Mouse (Mus musculus) cerebellum, adult 11 months (tissue): Measurements from ENCODE around the gene Nhlh2.

Source experiments
- DNase-seq: peaks from one replicate; pipeline ENCODE4 v3.0.0; 2022

Gene Nhlh2

GRCm38 (mm10) chr3:102009926-102010381, at the start of gene Nhlh2:
Gene Nhlh2 (plus strand): TSS chr3:102010076.
- peak; percentile 29 for DNase-seq

DNA sequence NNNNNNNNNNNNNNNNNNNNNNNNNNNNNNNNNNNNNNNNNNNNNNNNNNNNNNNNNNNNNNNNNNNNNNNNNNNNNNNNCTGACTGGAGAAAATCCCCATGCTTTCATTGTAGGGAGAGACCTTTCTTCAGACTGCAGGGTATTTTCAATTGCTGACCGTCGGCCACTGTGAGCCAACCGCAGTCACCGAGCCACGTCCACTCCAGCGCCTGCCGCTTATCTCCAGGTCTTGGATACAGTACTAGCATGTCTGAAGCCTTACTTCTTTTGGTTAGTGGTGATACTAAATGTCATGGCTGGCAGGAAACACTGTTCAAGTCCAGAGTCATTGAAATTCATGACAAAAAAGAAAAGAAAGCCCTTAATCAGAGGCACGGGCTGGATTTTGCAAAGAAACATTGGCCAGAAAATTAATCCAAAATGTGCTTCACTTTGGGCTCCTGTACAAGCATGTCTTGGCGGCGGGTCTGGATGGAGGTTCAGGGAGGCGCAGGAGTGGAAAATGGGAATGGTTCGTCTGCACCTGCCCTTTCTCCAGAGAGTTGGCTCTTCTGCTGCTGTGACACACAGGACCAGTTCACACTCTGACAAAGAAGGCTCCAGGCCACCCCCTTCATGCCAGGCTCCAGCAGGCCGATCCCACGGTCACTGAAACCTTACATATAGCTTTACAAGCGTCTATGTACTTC, 48.6 kb upstream of the Nhlh2 start:
- DNase-seq, result no peak

DNA sequence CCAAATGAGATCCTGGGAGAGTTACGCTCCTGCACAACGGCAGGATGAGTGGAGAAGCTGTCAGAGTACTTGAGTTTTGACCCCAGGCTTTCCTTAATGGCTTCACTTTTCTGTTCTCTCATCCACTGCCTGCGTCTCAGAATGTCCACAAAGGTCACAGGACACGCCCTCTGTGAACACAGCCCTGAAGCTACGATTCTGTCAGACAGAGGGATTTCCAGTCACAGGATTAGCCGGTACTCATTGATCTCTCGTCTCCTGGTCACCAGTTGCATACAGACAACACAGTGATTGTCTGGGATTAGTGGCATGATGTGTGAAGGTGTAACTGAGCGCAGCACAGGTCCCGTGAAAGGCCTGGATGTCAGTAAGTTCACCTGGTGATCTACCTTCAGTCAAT, 46.4 kb upstream of the Nhlh2 start:
- no peak for DNase-seq

GRCm38 (mm10) chr3:101964352-101964751, 45.5 kb upstream of the Nhlh2 start:
- no peak for DNase-seq

- no peak for DNase-seq
Observed at GRCm38 (mm10) chr3:101966825-101967558, 42.9 kb upstream of the Nhlh2 start.

DNA sequence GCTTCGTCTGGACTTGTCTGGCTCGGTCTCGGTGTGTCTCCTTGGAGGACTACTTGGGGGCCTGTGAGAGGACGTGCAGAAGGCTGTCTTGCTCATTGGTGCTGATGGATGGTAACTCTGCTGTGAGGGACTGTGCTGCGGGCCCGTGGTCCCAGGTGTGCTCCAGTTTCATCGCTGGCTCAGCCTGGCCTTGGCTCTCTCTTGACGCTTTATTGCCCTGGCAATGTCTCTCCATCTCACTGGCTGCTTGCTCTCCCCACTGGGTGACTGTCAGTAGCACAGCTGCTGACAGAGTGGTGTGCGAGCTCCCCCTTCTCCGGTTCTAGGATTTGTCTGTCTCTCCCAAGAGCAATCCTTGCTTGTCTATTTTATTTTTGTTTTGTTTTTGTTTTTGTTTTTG, 34.5 kb upstream of the Nhlh2 start:
- DNase-seq, result no peak

DNA sequence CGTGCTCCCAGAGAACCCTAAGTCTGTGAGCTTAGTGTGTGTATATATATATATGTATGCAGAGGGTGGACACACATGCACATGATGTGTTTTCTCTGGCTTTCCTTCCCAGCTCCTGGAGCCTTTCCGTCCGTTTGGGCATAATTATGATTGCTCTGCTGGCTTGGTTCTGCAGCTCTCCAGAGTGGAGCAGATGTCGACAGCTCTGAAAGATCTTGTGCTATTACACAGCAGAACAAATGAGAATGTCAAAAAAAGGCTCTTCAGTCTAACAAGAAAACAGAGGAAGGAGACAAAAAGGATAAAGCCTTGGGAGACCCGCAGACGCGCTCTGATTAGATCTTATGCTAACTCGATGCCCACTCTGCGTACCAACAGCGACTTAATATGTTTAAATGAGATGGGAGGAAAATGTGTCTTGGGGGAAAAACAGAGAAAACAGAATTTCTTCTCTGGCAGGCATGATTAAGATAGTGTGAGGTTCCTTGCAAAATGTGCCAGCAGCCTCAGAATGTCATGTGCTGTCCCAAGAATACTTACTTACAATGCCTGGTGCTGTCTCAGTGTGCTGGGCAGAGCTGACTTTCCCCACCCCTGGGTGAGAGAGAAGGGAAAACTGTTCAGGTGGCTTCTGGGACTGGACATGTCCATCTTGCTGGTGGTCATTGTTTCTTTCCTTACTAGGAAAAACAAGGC, 31.4 kb upstream of the Nhlh2 start:
- no peak for DNase-seq

DNA sequence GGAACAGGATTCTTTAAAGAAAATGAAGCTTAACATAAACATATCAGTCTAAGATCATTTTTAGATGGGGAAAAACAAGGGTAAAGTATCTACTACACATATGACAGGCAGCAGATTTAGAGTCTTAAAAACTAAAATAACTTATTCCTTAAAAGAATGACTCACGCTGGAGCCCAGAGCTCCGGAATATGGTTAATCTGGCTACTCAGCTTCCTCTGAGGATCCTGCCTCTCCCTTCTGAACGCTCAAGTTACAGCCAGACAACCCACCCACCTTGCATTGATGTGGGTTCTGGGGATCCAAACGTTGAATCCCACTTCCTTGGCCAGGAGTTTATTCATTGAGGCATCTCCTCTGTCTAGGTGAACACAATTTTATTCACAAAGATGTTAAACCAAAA, 26.0 kb upstream of the Nhlh2 start:
- no peak for DNase-seq

DNA sequence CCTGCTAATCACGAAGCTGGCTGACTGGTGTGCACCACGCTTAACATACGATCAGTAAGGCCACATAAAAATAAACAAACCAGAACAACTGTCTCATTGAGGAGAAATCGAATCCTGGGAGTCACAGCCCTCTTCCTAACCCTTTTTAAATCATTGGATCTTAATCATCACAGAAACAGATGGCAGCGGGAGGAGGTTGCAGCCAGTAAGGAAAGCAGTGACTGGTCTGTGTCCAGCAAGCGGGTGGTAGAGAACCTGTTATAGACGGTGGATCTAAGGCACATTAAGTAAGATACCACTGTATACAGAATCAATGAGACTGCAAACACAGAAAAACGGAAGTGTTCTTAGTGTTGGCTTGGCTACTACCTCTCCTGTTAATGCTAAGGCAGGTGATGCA, 24.2 kb upstream of the Nhlh2 start:
- no peak for DNase-seq

GRCm38 (mm10) chr3:101990136-101990535, 19.7 kb upstream of the Nhlh2 start:
- no peak for DNase-seq

DNA sequence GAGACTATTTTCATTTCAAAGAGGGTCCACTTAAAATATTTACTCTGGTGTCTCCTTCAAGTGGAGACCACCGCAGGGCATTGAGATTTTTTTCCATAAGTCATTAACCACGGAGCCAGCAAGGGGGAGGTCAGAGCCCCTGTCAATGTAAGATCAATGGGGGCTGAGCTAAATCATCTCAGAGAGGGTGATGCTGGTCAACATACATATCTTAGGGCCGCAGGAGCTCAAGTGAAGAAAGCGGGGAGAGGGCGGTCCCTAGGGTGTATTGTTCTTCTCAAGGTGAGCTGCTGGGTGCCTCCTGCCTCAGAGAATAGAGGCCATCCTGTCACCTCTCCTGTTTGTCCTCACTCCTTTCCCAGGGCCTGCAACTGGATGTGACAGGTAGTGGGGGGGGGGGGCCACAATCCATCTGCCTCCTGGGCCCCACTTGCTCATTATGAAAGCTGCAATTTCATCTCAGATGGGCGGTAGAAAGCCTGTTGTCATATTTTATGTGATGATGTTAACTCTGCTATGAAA, 18.8 kb upstream of the Nhlh2 start:
- DNase-seq, result no peak

DNA sequence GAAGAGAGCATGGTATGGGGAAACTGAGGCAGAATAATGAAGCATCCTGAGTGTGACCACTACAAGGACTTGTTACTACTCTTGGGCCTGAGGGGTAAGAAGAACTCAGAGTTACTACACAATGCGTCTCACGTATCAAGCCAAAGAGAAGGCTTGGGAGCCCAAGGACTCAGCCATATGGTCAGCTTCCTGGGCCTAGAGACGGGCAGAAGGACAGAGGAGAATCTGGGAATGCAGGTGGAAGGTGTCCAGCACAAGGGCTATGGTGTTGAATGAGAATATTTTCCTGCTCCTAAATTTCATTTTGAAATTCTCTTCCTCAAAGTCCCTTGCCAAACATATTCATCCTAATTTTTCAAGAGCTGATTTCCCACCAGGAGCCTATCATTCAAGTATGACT, 12.0 kb upstream of the Nhlh2 start:
- DNase-seq, result peak; percentile 27

GRCm38 (mm10) chr3:102010681-102011317, 923 bp downstream of the Nhlh2 start:
- no peak for DNase-seq

GRCm38 (mm10) chr3:102011318-102012075, 1.6 kb downstream of the Nhlh2 start:
- DNase-seq, result peak; percentile 71

- peak; percentile 38 for DNase-seq
Observed at GRCm38 (mm10) chr3:102012076-102012610, 2.3 kb downstream of the Nhlh2 start.

DNA sequence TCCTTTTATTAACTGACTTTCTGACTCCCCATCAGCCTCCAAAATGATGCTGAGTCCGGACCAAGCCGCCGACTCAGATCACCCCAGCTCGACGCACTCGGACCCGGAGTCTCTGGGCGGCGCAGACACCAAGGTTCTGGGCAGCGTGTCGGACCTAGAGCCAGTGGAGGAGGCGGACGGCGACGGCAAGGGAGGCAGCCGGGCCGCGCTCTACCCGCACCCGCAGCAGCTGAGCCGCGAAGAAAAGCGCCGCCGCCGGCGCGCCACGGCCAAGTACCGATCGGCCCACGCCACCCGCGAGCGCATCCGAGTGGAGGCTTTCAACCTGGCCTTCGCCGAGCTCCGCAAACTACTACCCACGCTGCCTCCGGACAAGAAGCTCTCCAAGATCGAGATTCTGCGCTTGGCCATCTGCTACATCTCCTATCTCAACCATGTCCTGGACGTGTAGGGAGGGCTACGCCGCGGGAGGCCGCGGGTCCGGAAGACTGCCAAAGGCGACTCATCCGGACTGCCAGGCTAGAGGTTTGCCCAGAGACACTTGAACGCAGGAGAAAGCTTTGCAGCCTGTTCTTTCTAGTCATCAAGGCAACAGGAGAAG, 2.8 kb downstream of the Nhlh2 start:
- DNase-seq, result peak; percentile 94

DNA sequence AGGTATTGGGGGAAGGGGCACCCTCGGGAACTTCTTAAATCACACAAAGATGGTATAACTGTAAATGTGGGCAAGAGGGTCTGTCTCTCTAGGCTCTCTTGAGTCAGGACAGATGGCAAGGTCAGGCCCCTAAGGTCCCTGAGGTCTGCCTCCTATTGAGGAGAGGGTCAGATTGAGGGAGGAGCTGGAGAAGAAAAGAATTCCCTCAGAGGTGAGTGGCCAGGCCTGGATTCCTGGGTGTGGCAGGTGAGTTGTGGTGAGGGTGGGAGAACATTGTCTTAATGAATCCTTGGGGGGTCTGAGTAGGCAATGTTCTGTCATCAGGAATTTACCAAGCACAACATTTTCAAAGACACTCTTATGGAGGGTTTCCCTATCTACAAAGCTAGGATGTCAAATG, 10.7 kb downstream of the Nhlh2 start:
- DNase-seq, result no peak

GRCm38 (mm10) chr3:102022721-102023120, 12.8 kb downstream of the Nhlh2 start:
- DNase-seq, result no peak

- no peak for DNase-seq
Observed at GRCm38 (mm10) chr3:102023337-102023736, 13.5 kb downstream of the Nhlh2 start.

DNA sequence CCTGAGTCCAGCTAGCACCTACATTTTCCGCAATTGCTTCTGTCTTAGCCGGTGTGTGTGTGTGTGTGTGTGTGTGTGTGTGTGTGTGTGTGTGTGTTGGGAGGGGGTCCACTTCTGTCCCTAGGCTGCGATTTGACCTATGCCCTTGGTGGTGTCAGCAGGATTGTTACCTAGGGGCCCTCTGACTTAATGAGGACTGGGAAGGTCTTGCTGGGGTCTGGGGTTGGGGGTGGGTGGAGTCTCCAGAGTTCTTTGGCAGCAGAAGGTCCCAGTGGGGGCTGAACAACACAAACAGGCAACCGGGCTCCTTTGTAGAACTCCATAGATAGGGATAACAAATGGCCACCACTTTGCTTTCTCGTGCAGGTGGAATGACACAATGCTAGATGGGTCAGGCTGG, 14.0 kb downstream of the Nhlh2 start:
- no peak for DNase-seq

GRCm38 (mm10) chr3:102024981-102025451, 15.1 kb downstream of the Nhlh2 start:
- no peak for DNase-seq
